Mouse (Mus musculus): ENCODE results near the gene Ldha. TPM values are rescaled to one million over a fixed set of nuclear protein-coding genes. Genes with fewer than 3 reads are reported as not detected.
"Not testable (repeated sequence)": the region's sequence is repeated elsewhere in the genome, so short reads cannot be mapped to it uniquely, and the experiment has no call there.

Ldha gene
- 100 to 1,000 TPM; 146 to 275 (median 231) TPM for total RNA-seq (2022)

- DNase-seq = no peak
These were observed at the start of gene Ldha for GRCm38 (mm10) chr7:46840787-46841525. TSS of gene Ldha (plus strand) at chr7:46841475.

- DNase-seq = no peak
These were observed 47.4 kb upstream of the Ldha start for GRCm38 (mm10) chr7:46793871-46794270.

- DNase-seq = peak; percentile 97
These were observed 45.7 kb upstream of the Ldha start, which contains the start of the genes Hps5 and Gtf2h1 for GRCm38 (mm10) chr7:46795287-46796205. TSS of gene Hps5 (minus strand) at chr7:46796064. TSS of gene Gtf2h1 (plus strand) at chr7:46796103.

- DNase-seq = no peak
These were observed 45.0 kb upstream of the Ldha start for GRCm38 (mm10) chr7:46796206-46796679.

- DNase-seq = no peak
These were observed 44.5 kb upstream of the Ldha start for GRCm38 (mm10) chr7:46796779-46797178.

- DNase-seq = no peak
These were observed 30.9 kb upstream of the Ldha start for GRCm38 (mm10) chr7:46810325-46810724.

GRCm38 (mm10) chr7:46814012-46814411, 27.3 kb upstream of the Ldha start:
- DNase-seq = no peak

GRCm38 (mm10) chr7:46820876-46821632, 20.2 kb upstream of the Ldha start:
- not testable (repeated sequence) for DNase-seq

- no peak for DNase-seq
These were observed 14.1 kb upstream of the Ldha start for GRCm38 (mm10) chr7:46827046-46827802.

- no peak for DNase-seq
These were observed 13.5 kb upstream of the Ldha start for GRCm38 (mm10) chr7:46827803-46828184.

- DNase-seq = no peak
These were observed 11.4 kb upstream of the Ldha start for GRCm38 (mm10) chr7:46829911-46830310.

- DNase-seq = no peak
These were observed 10.3 kb upstream of the Ldha start for GRCm38 (mm10) chr7:46830799-46831590.

- DNase-seq = no peak
These were observed 9.6 kb upstream of the Ldha start for GRCm38 (mm10) chr7:46831693-46832092.

GRCm38 (mm10) chr7:46832112-46832810, 9.0 kb upstream of the Ldha start:
- not testable (repeated sequence) for DNase-seq

- DNase-seq = no peak
These were observed 8.0 kb upstream of the Ldha start for GRCm38 (mm10) chr7:46833266-46833665.

GRCm38 (mm10) chr7:46833670-46834255, 7.5 kb upstream of the Ldha start:
- no peak for DNase-seq

- no peak for DNase-seq
These were observed 6.2 kb upstream of the Ldha start for GRCm38 (mm10) chr7:46834994-46835610.

GRCm38 (mm10) chr7:46836357-46836756, 4.9 kb upstream of the Ldha start:
- DNase-seq = no peak

- no peak for DNase-seq
These were observed 4.2 kb upstream of the Ldha start for GRCm38 (mm10) chr7:46837073-46837472.
